Mouse (Mus musculus): ENCODE measurements around the gene Mrps23. TPM values are rescaled to one million over a fixed set of nuclear protein-coding genes. Genes with fewer than 3 reads are reported as not detected.
A peak's percentile ranks its signal among the peaks of the same experiment; 100 is the strongest.

Gene Mrps23
- polyA plus RNA-seq (2015; fragmentation: Nextera tagmentation; extraction: Ambion mirVana) = 44.0 and 45.8 TPM in 2 replicates

- H3K27me3 ChIP-seq = peaks cover 15% of the 10 kb centered on the region
- peak; percentile 92 for ATAC-seq (ENCODE audit: low read depth)
- peak within 1 kb of the TSS; percentile 91 for H3K4me2 ChIP-seq
- H3K9ac ChIP-seq = peak within 1 kb of the TSS; percentile 89
- H3K27ac ChIP-seq = peak within 1 kb of the TSS; percentile 84
- peaks cover 52% of the 10 kb centered on the region for H3K4me1 ChIP-seq (replicated peaks)
- H3K9me3 ChIP-seq (replicated peaks) = no peaks in the 10 kb centered on the region
- under 1% methylated on average over 51 of the region's 51 CpGs for WGBS (ENCODE audit: insufficient replicate concordance)
- peak; percentile 88 for DNase-seq
- H3K36me3 ChIP-seq = peaks cover 24% of the 10 kb centered on the region
- peak within 1 kb of the TSS; percentile 90 for H3K4me3 ChIP-seq (replicated peaks)
These were observed at the start of gene Mrps23 for GRCm38 (mm10) chr11:88203712-88204532. TSS of gene Mrps23 (plus strand) at chr11:88204388.

GRCm38 (mm10) chr11:88154500-88154899 lies 49.7 kb upstream of the Mrps23 start:
- WGBS (ENCODE audit: insufficient replicate concordance) = 80% methylated on average over 8 of the region's 8 CpGs
- peaks cover 19% of the 10 kb centered on the region for H3K4me1 ChIP-seq (replicated peaks)
- H3K36me3 ChIP-seq = no peaks in the 10 kb centered on the region
- no peak overlapping the region for H3K9ac ChIP-seq
- no peaks in the 10 kb centered on the region for H3K9me3 ChIP-seq (replicated peaks)
- no peak for ATAC-seq (ENCODE audit: low read depth)
- H3K4me3 ChIP-seq (replicated peaks) = no peak overlapping the region
- H3K27me3 ChIP-seq = peaks cover 12% of the 10 kb centered on the region; the same call in 1 of the 2 replicates
- no peak overlapping the region for H3K4me2 ChIP-seq
- DNase-seq = no peak
- no peak overlapping the region for H3K27ac ChIP-seq

GRCm38 (mm10) chr11:88155451-88155850 lies 48.7 kb upstream of the Mrps23 start:
- H3K9me3 ChIP-seq (replicated peaks) = no peaks in the 10 kb centered on the region
- no peak overlapping the region for H3K4me2 ChIP-seq
- H3K4me1 ChIP-seq (replicated peaks) = peaks cover 23% of the 10 kb centered on the region
- H3K27ac ChIP-seq = no peak overlapping the region
- no peak overlapping the region for H3K4me3 ChIP-seq (replicated peaks)
- ATAC-seq (ENCODE audit: low read depth) (no peak), DNase-seq (no peak)
- peaks cover 19% of the 10 kb centered on the region for H3K27me3 ChIP-seq
- no peaks in the 10 kb centered on the region for H3K36me3 ChIP-seq
- WGBS (ENCODE audit: insufficient replicate concordance) = 45% methylated on average over 3 of the region's 3 CpGs
- H3K9ac ChIP-seq = no peak overlapping the region

- no peak overlapping the region for H3K4me2 ChIP-seq
- H3K4me3 ChIP-seq (replicated peaks) = no peak overlapping the region
- ATAC-seq (ENCODE audit: low read depth) (no peak), DNase-seq (no peak)
- no peaks in the 10 kb centered on the region for H3K9me3 ChIP-seq (replicated peaks)
- H3K9ac ChIP-seq = no peak overlapping the region
- WGBS (ENCODE audit: insufficient replicate concordance) = 63% methylated on average over 8 of the region's 8 CpGs
- no peak overlapping the region for H3K27ac ChIP-seq
- no peaks in the 10 kb centered on the region for H3K36me3 ChIP-seq
- peaks cover 27% of the 10 kb centered on the region for H3K4me1 ChIP-seq (replicated peaks)
- peaks cover 22% of the 10 kb centered on the region for H3K27me3 ChIP-seq
These were observed 48.2 kb upstream of the Mrps23 start for GRCm38 (mm10) chr11:88155998-88156397.

GRCm38 (mm10) chr11:88156403-88156802 lies 47.8 kb upstream of the Mrps23 start:
- no peak overlapping the region for H3K27ac ChIP-seq
- no peak overlapping the region for H3K4me3 ChIP-seq (replicated peaks)
- 35% methylated on average over 2 of the region's 2 CpGs for WGBS (ENCODE audit: insufficient replicate concordance)
- peaks cover 25% of the 10 kb centered on the region for H3K4me1 ChIP-seq (replicated peaks)
- no peaks in the 10 kb centered on the region for H3K9me3 ChIP-seq (replicated peaks)
- DNase-seq (no peak), ATAC-seq (ENCODE audit: low read depth) (no peak)
- H3K36me3 ChIP-seq = no peaks in the 10 kb centered on the region
- no peak overlapping the region for H3K9ac ChIP-seq
- peaks cover 22% of the 10 kb centered on the region for H3K27me3 ChIP-seq
- H3K4me2 ChIP-seq = no peak overlapping the region

GRCm38 (mm10) chr11:88158842-88159246 lies 45.3 kb upstream of the Mrps23 start:
- no peak overlapping the region for H3K27ac ChIP-seq
- no peak overlapping the region for H3K9ac ChIP-seq
- H3K27me3 ChIP-seq = peaks cover 28% of the 10 kb centered on the region
- H3K9me3 ChIP-seq (replicated peaks) = no peaks in the 10 kb centered on the region
- H3K4me3 ChIP-seq (replicated peaks) = no peak overlapping the region
- H3K36me3 ChIP-seq = no peaks in the 10 kb centered on the region
- no peak for ATAC-seq (ENCODE audit: low read depth)
- DNase-seq = no peak
- peaks cover 28% of the 10 kb centered on the region for H3K4me1 ChIP-seq (replicated peaks)
- WGBS (ENCODE audit: insufficient replicate concordance) = 70% methylated on average over 5 of the region's 5 CpGs
- H3K4me2 ChIP-seq = no peak overlapping the region

GRCm38 (mm10) chr11:88159389-88159788 lies 44.8 kb upstream of the Mrps23 start:
- H3K4me2 ChIP-seq = no peak overlapping the region
- H3K27ac ChIP-seq = no peak overlapping the region
- no peaks in the 10 kb centered on the region for H3K36me3 ChIP-seq
- DNase-seq (no peak), ATAC-seq (ENCODE audit: low read depth) (no peak)
- 64% methylated on average over 11 of the region's 11 CpGs for WGBS (ENCODE audit: insufficient replicate concordance)
- no peaks in the 10 kb centered on the region for H3K9me3 ChIP-seq (replicated peaks)
- no peak overlapping the region for H3K9ac ChIP-seq
- H3K27me3 ChIP-seq = peaks cover 31% of the 10 kb centered on the region
- peaks cover 29% of the 10 kb centered on the region for H3K4me1 ChIP-seq (replicated peaks)
- no peak overlapping the region for H3K4me3 ChIP-seq (replicated peaks)

GRCm38 (mm10) chr11:88160316-88160715 lies 43.9 kb upstream of the Mrps23 start:
- peaks cover 36% of the 10 kb centered on the region for H3K4me1 ChIP-seq (replicated peaks)
- no peaks in the 10 kb centered on the region for H3K9me3 ChIP-seq (replicated peaks)
- no peak overlapping the region for H3K4me2 ChIP-seq
- H3K27ac ChIP-seq = no peak overlapping the region
- ATAC-seq (ENCODE audit: low read depth) = no peak
- peaks cover 40% of the 10 kb centered on the region for H3K27me3 ChIP-seq
- H3K9ac ChIP-seq = no peak overlapping the region
- no peaks in the 10 kb centered on the region for H3K36me3 ChIP-seq
- H3K4me3 ChIP-seq (replicated peaks) = no peak overlapping the region
- WGBS (ENCODE audit: insufficient replicate concordance) = 44% methylated on average over 5 of the region's 5 CpGs
- no peak for DNase-seq

GRCm38 (mm10) chr11:88161051-88161581 lies 43.1 kb upstream of the Mrps23 start:
- Histone ChIP-seq H3K4me3 (replicated peaks) (peak overlapping the region; percentile 51), H3K27ac (peak overlapping the region; percentile 59), H3K4me2 (peak overlapping the region; percentile 75), H3K36me3 (no peaks in the 10 kb centered on the region), H3K9ac (peak overlapping the region; percentile 57), H3K4me1 (replicated peaks) (peaks cover 40% of the 10 kb centered on the region), H3K9me3 (replicated peaks) (no peaks in the 10 kb centered on the region), H3K27me3 (peaks cover 40% of the 10 kb centered on the region)
- 2% methylated on average over 15 of the region's 33 CpGs for WGBS (ENCODE audit: insufficient replicate concordance)
- ATAC-seq (ENCODE audit: low read depth) (peak; percentile 34; the same call in 1 of the 2 replicates), DNase-seq (no peak)

GRCm38 (mm10) chr11:88161651-88162362 lies 42.4 kb upstream of the Mrps23 start:
- H3K4me3 ChIP-seq (replicated peaks) = peak overlapping the region; percentile 51
- H3K36me3 ChIP-seq = no peaks in the 10 kb centered on the region
- no peak overlapping the region for H3K27ac ChIP-seq
- DNase-seq (peak; percentile 63), ATAC-seq (ENCODE audit: low read depth) (peak; percentile 62)
- under 1% methylated on average over 14 of the region's 15 CpGs for WGBS (ENCODE audit: insufficient replicate concordance)
- H3K27me3 ChIP-seq = peaks cover 40% of the 10 kb centered on the region
- peaks cover 40% of the 10 kb centered on the region for H3K4me1 ChIP-seq (replicated peaks)
- peak overlapping the region; percentile 19; the same call in 1 of the 2 replicates for H3K9ac ChIP-seq
- no peaks in the 10 kb centered on the region for H3K9me3 ChIP-seq (replicated peaks)
- H3K4me2 ChIP-seq = peak overlapping the region; percentile 75

- no peak for DNase-seq
- H3K4me2 ChIP-seq = no peak overlapping the region
- ATAC-seq (ENCODE audit: low read depth) = no peak
- peaks cover 42% of the 10 kb centered on the region for H3K27me3 ChIP-seq
- peaks cover 40% of the 10 kb centered on the region for H3K4me1 ChIP-seq (replicated peaks)
- 38% methylated on average over 4 of the region's 4 CpGs for WGBS (ENCODE audit: insufficient replicate concordance)
- H3K27ac ChIP-seq = no peak overlapping the region
- no peak overlapping the region for H3K4me3 ChIP-seq (replicated peaks)
- no peaks in the 10 kb centered on the region for H3K36me3 ChIP-seq
- no peaks in the 10 kb centered on the region for H3K9me3 ChIP-seq (replicated peaks)
- no peak overlapping the region for H3K9ac ChIP-seq
These were observed 41.4 kb upstream of the Mrps23 start for GRCm38 (mm10) chr11:88162740-88163139.
